Mouse (Mus musculus) heart, adult 2 months (tissue): ENCODE results near the gene Ndufs2.

ENCODE experiments used
- CTCF ChIP-seq: fragments of 200-600 bp; IDR thresholded peaks from 2 replicates; pipeline ENCODE4 v1.8.1; 2022; ENCODE audit warnings: antibody characterized with exemption, mild to moderate bottlenecking, moderate library complexity
- EP300 ChIP-seq: fragments of 200-500 bp; IDR thresholded peaks from 2 replicates; pipeline ENCODE4 v1.6.1; 2011; ENCODE audit warnings: low read depth, low read length, control low read depth; ENCODE audit not compliant: insufficient read depth
- POLR2A ChIP-seq: fragments of 200-500 bp; IDR thresholded peaks from 2 replicates; pipeline ENCODE4 v1.6.1; 2011; ENCODE audit warnings: mild to moderate bottlenecking, low read depth, low read length, control low read depth; ENCODE audit not compliant: insufficient read depth

- no peak for TF ChIP-seq POLR2A
- TF ChIP-seq CTCF, result no peak
- no peak for TF ChIP-seq EP300
Measured at GRCm38 (mm10) chr1:171295063-171295402, 43.8 kb upstream of the Ndufs2 start.
